Mouse (Mus musculus): Measurements from ENCODE around the gene Hmmr.

The Hmmr gene

GRCm38 (mm10) chr11:40733339-40734174, at the start of gene Hmmr, which contains the start of gene Nudcd2:
Gene Hmmr (minus strand): TSS chr11:40733422.
Gene Nudcd2 (plus strand): TSS chr11:40733667.
- CTCF ChIA-PET, result interaction anchor here in 2 of 4 experiments (0.6 to 0.9 kb wide), 2 partner anchors 21 to 22 kb away, joined by 3 read pairs; partner anchors contain the start of gene Ccng1 (in 1 of the 2)
- POLR2A ChIA-PET, result interaction anchor here (0.6 to 4.9 kb wide), 57 partner anchors 8 to 1380 kb away, joined by 3 to 290 read pairs (median 5); partner anchors contain the start of genes Ccng1 (in 4 of the 4) and Mat2b (in 3 of the 4)

GRCm38 (mm10) chr11:40781857-40782256, 48.6 kb upstream of the Hmmr start:
- ChIA-PET POLR2A (no interaction called here), CTCF (no interaction called here)

- ChIA-PET CTCF (interaction anchor here (0.5 to 1.2 kb wide), 7 partner anchors 10 to 739 kb away, joined by 3 to 6 read pairs (median 4); no protein-coding TSS in a partner anchor), POLR2A (interaction anchor here in 2 of 4 experiments (0.7 to 1.3 kb wide), 2 partner anchors 21 to 81 kb away, joined by 3 to 4 read pairs; partner anchors contain the start of genes Ccng1 (in 1 of the 2) and Mat2b (in 1 of the 2))
Observed at GRCm38 (mm10) chr11:40775315-40776269, 42.4 kb upstream of the Hmmr start.

GRCm38 (mm10) chr11:40764690-40765089, 31.5 kb upstream of the Hmmr start:
- CTCF ChIA-PET, result no interaction called here
- POLR2A ChIA-PET, result interaction anchor here in 2 of 4 experiments (1.0 to 1.6 kb wide), 3 partner anchors 9 to 10 kb away, joined by 4 to 7 read pairs (median 5); partner anchors contain the start of gene Ccng1 (in 2 of the 2)

- CTCF ChIA-PET, result no interaction called here
- POLR2A ChIA-PET, result interaction anchor here in 2 of 4 experiments (0.6 kb wide), 2 partner anchors 79 to 1855 kb away, joined by 3 to 4 read pairs; no protein-coding TSS in a partner anchor
Observed at GRCm38 (mm10) chr11:40763395-40763794, 30.2 kb upstream of the Hmmr start.

- POLR2A ChIA-PET, result interaction anchor here in 2 of 4 experiments (1.3 to 7.7 kb wide), 5 partner anchors 9 to 65 kb away, joined by 3 to 56 read pairs (median 4); partner anchors contain the start of genes Hmmr (in 2 of the 2), Nudcd2 (in 2 of the 2) and Mat2b (in 1 of the 2)
- CTCF ChIA-PET, result no interaction called here
Observed at GRCm38 (mm10) chr11:40759896-40760295, 26.7 kb upstream of the Hmmr start.

- POLR2A ChIA-PET, result interaction anchor here (0.6 to 12.7 kb wide), 35 partner anchors 8 to 1210 kb away, joined by 3 to 290 read pairs (median 11); partner anchors contain the start of genes Hmmr (in 4 of the 4), Nudcd2 (in 4 of the 4) and Mat2b (in 3 of the 4)
- CTCF ChIA-PET, result no interaction called here
Observed at GRCm38 (mm10) chr11:40755968-40756367, 22.7 kb upstream of the Hmmr start.

GRCm38 (mm10) chr11:40755109-40755627, 21.9 kb upstream of the Hmmr start, which contains the start of gene Ccng1:
Gene Ccng1 (minus strand): TSS chr11:40755311.
- ChIA-PET CTCF (interaction anchor here in 2 of 4 experiments (0.8 to 1.0 kb wide), 2 partner anchors 18 to 22 kb away, joined by 3 read pairs; partner anchors contain the start of genes Hmmr (in 1 of the 2) and Nudcd2 (in 1 of the 2)), POLR2A (interaction anchor here (0.7 to 12.7 kb wide), 77 partner anchors 10 to 1356 kb away, joined by 3 to 290 read pairs (median 5); partner anchors contain the start of genes Hmmr (in 4 of the 4), Nudcd2 (in 4 of the 4) and Mat2b (in 3 of the 4))

- ChIA-PET POLR2A (interaction anchor here (0.6 to 12.7 kb wide), 80 partner anchors 9 to 1356 kb away, joined by 3 to 290 read pairs (median 5); partner anchors contain the start of genes Hmmr (in 4 of the 4), Nudcd2 (in 4 of the 4) and Mat2b (in 3 of the 4)), CTCF (interaction anchor here in 2 of 4 experiments (0.7 to 1.0 kb wide), 3 partner anchors 17 to 67 kb away, joined by 3 read pairs; partner anchors contain the start of genes Hmmr (in 1 of the 2) and Nudcd2 (in 1 of the 2))
Observed at GRCm38 (mm10) chr11:40754664-40755107, 21.5 kb upstream of the Hmmr start.

GRCm38 (mm10) chr11:40753836-40754235, 20.6 kb upstream of the Hmmr start:
- ChIA-PET POLR2A (interaction anchor here (0.6 to 12.7 kb wide), 36 partner anchors 9 to 77 kb away, joined by 3 to 290 read pairs (median 16); partner anchors contain the start of genes Hmmr (in 3 of the 4), Mat2b (in 3 of the 4) and Nudcd2 (in 3 of the 4)), CTCF (interaction anchor here in 1 of 4 experiments (0.7 kb wide), 1 partner anchor 66 kb away, joined by 3 read pairs; no protein-coding TSS in a partner anchor)

GRCm38 (mm10) chr11:40747716-40748115, 14.5 kb upstream of the Hmmr start:
- CTCF ChIA-PET, result no interaction called here
- POLR2A ChIA-PET, result interaction anchor here (0.6 to 12.7 kb wide), 14 partner anchors 9 to 54 kb away, joined by 3 to 290 read pairs (median 4); partner anchors contain the start of genes Hmmr (in 4 of the 4), Nudcd2 (in 3 of the 4) and Mat2b (in 1 of the 4)

- ChIA-PET CTCF (no interaction called here), POLR2A (interaction anchor here in 3 of 4 experiments (0.8 to 12.7 kb wide), 14 partner anchors 8 to 60 kb away, joined by 3 to 290 read pairs (median 17); partner anchors contain the start of genes Ccng1 (in 3 of the 3), Hmmr (in 2 of the 3), Mat2b (in 2 of the 3) and Nudcd2 (in 2 of the 3))
Observed at GRCm38 (mm10) chr11:40746361-40746760, 13.1 kb upstream of the Hmmr start.

GRCm38 (mm10) chr11:40744348-40744747, 11.1 kb upstream of the Hmmr start:
- CTCF ChIA-PET, result no interaction called here
- POLR2A ChIA-PET, result interaction anchor here (0.6 to 12.7 kb wide), 11 partner anchors 7 to 56 kb away, joined by 3 to 96 read pairs (median 16); partner anchors contain the start of genes Ccng1 (in 3 of the 4), Hmmr (in 3 of the 4) and Nudcd2 (in 3 of the 4)

GRCm38 (mm10) chr11:40741605-40742262, 8.5 kb upstream of the Hmmr start:
- CTCF ChIA-PET, result no interaction called here
- POLR2A ChIA-PET, result interaction anchor here (0.7 to 7.2 kb wide), 29 partner anchors 8 to 62 kb away, joined by 3 to 71 read pairs (median 5); partner anchors contain the start of genes Ccng1 (in 4 of the 4), Hmmr (in 4 of the 4), Nudcd2 (in 4 of the 4) and Mat2b (in 2 of the 4)

GRCm38 (mm10) chr11:40737369-40737768, 4.1 kb upstream of the Hmmr start:
- ChIA-PET POLR2A (interaction anchor here (0.6 to 6.1 kb wide), 21 partner anchors 8 to 169 kb away, joined by 3 to 126 read pairs (median 6); partner anchors contain the start of genes Ccng1 (in 3 of the 4) and Mat2b (in 3 of the 4)), CTCF (interaction anchor here in 1 of 4 experiments (1.2 kb wide), 1 partner anchor 18 kb away, joined by 3 read pairs; the partner anchor contains the start of gene Ccng1)

- ChIA-PET CTCF (no interaction called here), POLR2A (interaction anchor here in 3 of 4 experiments (0.6 to 6.1 kb wide), 8 partner anchors 10 to 220 kb away, joined by 3 to 126 read pairs (median 6); partner anchors contain the start of genes Ccng1 (in 3 of the 3) and Mat2b (in 2 of the 3))
Observed at GRCm38 (mm10) chr11:40734251-40734752, 1.1 kb upstream of the Hmmr start.
